Comparison of ENCODE assay signal across 10 mouse cellular contexts in genomic region chr7:138923756-138924425, GRCm38 (mm10). TPM values are rescaled to one million over a fixed set of nuclear protein-coding genes. Genes with fewer than 3 reads are reported as not detected.
DNase-seq lines count a peak whose midpoint lies in the region; ATAC-seq and TF ChIP-seq lines count a peak whose summit lies in the region.
"Had no signal": no experiment of that assay in that cellular context is flagged by ENCODE, and none has a peak within 500 bp of the region (broad histone marks: within the 10 kb centered on the region; RNA-seq: fewer than 3 reads in every experiment).

No protein-coding gene starts in this region.

- no peak for TF ChIP-seq POLR2A in thymus, adult 2 months (IDR thresholded peaks at IDR 0.05; ENCODE audit: control insufficient read depth, extremely low read depth, insufficient read depth, low read length, poor library complexity)

- TF ChIP-seq CTCF in thymus, adult 2 months (IDR thresholded peaks at IDR 0.05; ENCODE audit: borderline replicate concordance, control insufficient read depth, extremely low read depth, insufficient read depth, low read length, poor library complexity): no peak
- TF ChIP-seq CTCF in stomach, postnatal 0 days (IDR thresholded peaks at IDR 0.05; ENCODE audit: low read depth): peak; percentile 62

- intact Hi-C loops in gastrocnemius, postnatal 36 days (cut with DNase I): loop anchor here (1.0 kb wide), 1 partner anchor 84 kb away; no protein-coding TSS in a partner anchor

- H3K4me1 ChIP-seq in thymus, adult 2 months (replicated peaks; ENCODE audit: control insufficient read depth, insufficient read depth, low read length): peaks cover 4% of the 10 kb centered on the region; the same call in 1 of the 2 replicates
- H3K4me1 ChIP-seq in stomach, postnatal 0 days (replicated peaks; ENCODE audit: control insufficient read depth, insufficient read depth): peaks cover 2% of the 10 kb centered on the region; the same call in 1 of the 2 replicates
- H3K4me1 ChIP-seq in neural tube, embryonic 15.5 days: peaks cover 10% of the 10 kb centered on the region

- H3K9ac ChIP-seq in stomach, postnatal 0 days (ENCODE audit: low read length): no peak overlapping the region
- no peak overlapping the region for H3K9ac ChIP-seq in neural tube, embryonic 15.5 days (replicated peaks)
- H3K9ac ChIP-seq: hindbrain, embryonic 15.5 days; neural tube, embryonic 12.5 days had no signal

- peak; percentile 50 for DNase-seq in gastrocnemius, adult 18-20 months (ENCODE audit: low spot score)
- DNase-seq in gastrocnemius, postnatal 36 days: no peak
- peak; percentile 26 for DNase-seq in thymus, adult 2 months
- no peak for DNase-seq in thymus, postnatal 10 days (ENCODE audit: low spot score in 2 of 2)
- DNase-seq in induced T-regulatory cell, adult 2 months (ENCODE audit: low read depth): peak; percentile 54
- DNase-seq in stomach, postnatal 0 days (ENCODE audit: low spot score): peak; percentile 34

- no peak overlapping the region for H3K4me3 ChIP-seq in thymus, adult 2 months (ENCODE audit: control insufficient read depth, insufficient read depth, low read length)
- H3K4me3 ChIP-seq in stomach, postnatal 0 days (ENCODE audit: low read depth, low read length): no peak overlapping the region
- no peak overlapping the region for H3K4me3 ChIP-seq in neural tube, embryonic 15.5 days (replicated peaks)
- H3K4me3 ChIP-seq: hindbrain, embryonic 15.5 days; neural tube, embryonic 12.5 days had no signal

- no peak for ATAC-seq in stomach, postnatal 0 days (ENCODE audit: low FRiP score, low TSS enrichment)
- ATAC-seq in activated CD4-positive, CD25-positive, alpha-beta regulatory T cell, adult 4 months: no peak
- ATAC-seq in neural tube, embryonic 15.5 days (ENCODE audit: low FRiP score): no peak

- no peak for TF ChIP-seq EP300 in stomach, postnatal 0 days (optimal IDR thresholded peaks at IDR 0.05)

- no peaks in the 10 kb centered on the region for H3K9me3 ChIP-seq in stomach, postnatal 0 days (ENCODE audit: control insufficient read depth, low read length)
- no peaks in the 10 kb centered on the region for H3K9me3 ChIP-seq in neural tube, embryonic 15.5 days (replicated peaks)
- H3K9me3 ChIP-seq: hindbrain, embryonic 15.5 days; neural tube, embryonic 12.5 days had no signal

- no peaks in the 10 kb centered on the region for H3K36me3 ChIP-seq in thymus, adult 2 months (ENCODE audit: control insufficient read depth, insufficient read depth, low read length)
- H3K36me3 ChIP-seq in stomach, postnatal 0 days (ENCODE audit: control insufficient read depth, insufficient read depth, low read length): no peaks in the 10 kb centered on the region
- no peaks in the 10 kb centered on the region for H3K36me3 ChIP-seq in neural tube, embryonic 15.5 days
- H3K36me3 ChIP-seq: hindbrain, embryonic 15.5 days; neural tube, embryonic 12.5 days had no signal

- no peak overlapping the region for H3K27ac ChIP-seq in thymus, adult 2 months (ENCODE audit: control insufficient read depth, insufficient read depth, low read length)
- no peak overlapping the region for H3K27ac ChIP-seq in stomach, postnatal 0 days (replicated peaks)
- no peak overlapping the region for H3K27ac ChIP-seq in neural tube, embryonic 15.5 days (replicated peaks)
- H3K27ac ChIP-seq: hindbrain, embryonic 15.5 days; neural tube, embryonic 12.5 days had no signal

- H3K4me2 ChIP-seq in stomach, postnatal 0 days (replicated peaks; ENCODE audit: low read depth): no peak overlapping the region
- no peak overlapping the region for H3K4me2 ChIP-seq in neural tube, embryonic 15.5 days
- H3K4me2 ChIP-seq: hindbrain, embryonic 15.5 days; neural tube, embryonic 12.5 days had no signal

- WGBS in thymus, adult 2 months: 23% methylated on average over 3 of the region's 3 CpGs
- WGBS in stomach, postnatal 0 days: 10% methylated on average over 3 of the region's 3 CpGs
- WGBS in neural tube, embryonic 15.5 days: 13% methylated on average over 3 of the region's 3 CpGs

- no peaks in the 10 kb centered on the region for H3K27me3 ChIP-seq in thymus, adult 2 months (ENCODE audit: control insufficient read depth, insufficient read depth, low read length)
- no peaks in the 10 kb centered on the region for H3K27me3 ChIP-seq in stomach, postnatal 0 days (ENCODE audit: control insufficient read depth, insufficient read depth, low read length)
- no peaks in the 10 kb centered on the region for H3K27me3 ChIP-seq in neural tube, embryonic 15.5 days (replicated peaks)
- H3K27me3 ChIP-seq: hindbrain, embryonic 15.5 days had no signal

RNA-seq across cellular contexts. Expression of gene Bnip3, which starts 14.6 kb away (rescaled TPM):
- 100 to 1,000 TPM; 213 to 257 TPM for total RNA-seq in gastrocnemius, adult 18-20 months (2021)
- 100 to 1,000 TPM; 154 to 230 TPM for total RNA-seq in gastrocnemius, postnatal 36 days (2021)
- 11.6 and 13.7 TPM in 2 replicates for polyA plus RNA-seq in thymus, adult 2 months (2012; rRNA removed)
- polyA plus RNA-seq in stomach, postnatal 0 days (2015; fragmentation: Nextera tagmentation; extraction: Ambion mirVana): 113 TPM in 2 replicates
- polyA plus RNA-seq in activated CD4-positive, CD25-positive, alpha-beta regulatory T cell, adult 4 months (2017; shearing (Covaris generic)): 10 to 100 TPM; 13.3 to 14.4 TPM
- 128 and 131 TPM in 2 replicates for polyA plus RNA-seq in neural tube, embryonic 15.5 days (2015; fragmentation: Nextera tagmentation; extraction: Ambion mirVana)

RNA-seq across cellular contexts. Expression of gene Jakmip3, which starts 16.6 kb away (rescaled TPM):
- under 1 TPM; 0.09 to 0.14 TPM for total RNA-seq in gastrocnemius, adult 18-20 months (2021)
- not detected for total RNA-seq in gastrocnemius, postnatal 36 days (2021)
- polyA plus RNA-seq in thymus, adult 2 months (2012; rRNA removed): 0.04 and 0.09 TPM in 2 replicates
- polyA plus RNA-seq in stomach, postnatal 0 days (2015; fragmentation: Nextera tagmentation; extraction: Ambion mirVana): 0.13 and 0.17 TPM in 2 replicates
- not detected for polyA plus RNA-seq in activated CD4-positive, CD25-positive, alpha-beta regulatory T cell, adult 4 months (2017; shearing (Covaris generic))
- 11.4 and 11.7 TPM in 2 replicates for polyA plus RNA-seq in neural tube, embryonic 15.5 days (2015; fragmentation: Nextera tagmentation; extraction: Ambion mirVana)

Comparison
In these comparisons a context has a peak if more than half of its experiments do, and no peak if none do; other contexts are left out.
1. DNase-seq: peak in gastrocnemius, adult 18-20 months (single experiment), thymus, adult 2 months (single experiment), induced T-regulatory cell, adult 2 months (single experiment) and stomach, postnatal 0 days (single experiment); none in gastrocnemius, postnatal 36 days (0 of 2) and thymus, postnatal 10 days (0 of 2).
2. RNA of gene Jakmip3, which starts 16.6 kb away (polyA plus RNA-seq): 11.4 to 11.7 TPM in neural tube, embryonic 15.5 days; 0.13 to 0.17 TPM in stomach, postnatal 0 days, 0.04 to 0.09 TPM in thymus, adult 2 months and not detected in activated CD4-positive, CD25-positive, alpha-beta regulatory T cell, adult 4 months; every median in the first group is over 10 times any median in the second.